Mouse (Mus musculus) ES-E14 (cell line): ENCODE measurements around the gene Tcf12.

Experiments used
- CHD2 ChIP-seq: IDR thresholded peaks from 2 replicates; pipeline ENCODE4 v1.6.1; 2014; ENCODE audit warnings: mild to moderate bottlenecking, low read depth, low read length, inconsistent platforms
- MAFK ChIP-seq: IDR thresholded peaks from 2 replicates; pipeline ENCODE4 v1.6.1; 2014; ENCODE audit warnings: mild to moderate bottlenecking, low read depth, low read length, inconsistent platforms; ENCODE audit not compliant: insufficient read depth
- ZC3H11A ChIP-seq: IDR thresholded peaks from 2 replicates; pipeline ENCODE4 v1.6.1; 2012; ENCODE audit warnings: low read depth, mild to moderate bottlenecking, inconsistent platforms, low read length, borderline replicate concordance

DNA sequence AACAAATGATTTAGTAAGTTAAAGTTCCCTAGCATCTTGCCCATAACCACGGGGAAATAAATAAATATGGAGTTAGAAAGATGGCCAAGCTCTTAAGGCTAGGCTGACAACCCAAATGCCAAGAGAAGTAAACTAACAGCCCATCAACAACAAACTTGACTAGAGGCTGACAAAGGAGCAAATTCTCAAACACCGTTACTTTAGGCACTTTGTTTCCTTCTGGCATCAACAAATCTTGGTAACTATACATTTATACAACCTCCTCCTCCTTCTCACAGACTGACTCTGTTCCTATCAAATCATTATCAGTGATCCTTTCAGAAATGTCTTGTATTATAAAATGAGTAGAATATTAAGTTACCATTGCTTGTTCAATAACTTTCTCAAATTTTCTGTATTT, 159.7 kb downstream of the Tcf12 start:
- TF ChIP-seq ZC3H11A (no peak), CHD2 (no peak), MAFK (no peak)
